Mouse (Mus musculus): ENCODE results near the gene Mfap4.

DNA sequence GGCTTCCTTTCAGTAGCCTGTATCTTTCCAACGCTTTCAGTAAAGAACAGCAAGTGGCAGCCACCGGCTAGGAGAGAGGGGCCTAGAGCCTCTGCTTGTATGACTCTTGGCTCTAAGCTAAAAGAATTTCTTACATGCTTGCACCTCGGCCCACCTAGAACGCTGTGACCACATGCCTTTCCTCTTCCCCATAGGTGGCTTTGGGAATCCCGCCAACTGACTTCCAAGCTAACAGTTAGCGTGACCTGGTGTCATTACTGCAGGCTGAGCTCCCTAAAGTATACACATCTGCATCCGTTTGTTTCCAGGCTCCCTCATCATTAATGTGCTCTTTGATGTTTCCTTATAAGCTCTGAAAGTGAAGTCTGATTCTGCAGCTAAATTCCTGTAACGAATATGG, 18.7 kb downstream of the Mfap4 start:
- TF ChIP-seq CTCF (IDR thresholded peaks at IDR 0.05; ENCODE audit: low read depth), result no peak
- no peak for TF ChIP-seq EP300 (IDR thresholded peaks at IDR 0.05; ENCODE audit: low read depth)
